Mouse (Mus musculus) adrenal gland, adult (tissue): ENCODE data around the gene Hsf4.
A peak's percentile ranks its signal among the peaks of the same experiment; 100 is the strongest.

Experiments
- DNase-seq, 2 experiments: peaks; one replicate each; pipeline ENCODE4 v3.0.0; 2022 to 2023; ENCODE audit warnings: low spot score in 1 of 2; ENCODE audit not compliant: inconsistent age in 2 of 2

Hsf4 gene

DNA sequence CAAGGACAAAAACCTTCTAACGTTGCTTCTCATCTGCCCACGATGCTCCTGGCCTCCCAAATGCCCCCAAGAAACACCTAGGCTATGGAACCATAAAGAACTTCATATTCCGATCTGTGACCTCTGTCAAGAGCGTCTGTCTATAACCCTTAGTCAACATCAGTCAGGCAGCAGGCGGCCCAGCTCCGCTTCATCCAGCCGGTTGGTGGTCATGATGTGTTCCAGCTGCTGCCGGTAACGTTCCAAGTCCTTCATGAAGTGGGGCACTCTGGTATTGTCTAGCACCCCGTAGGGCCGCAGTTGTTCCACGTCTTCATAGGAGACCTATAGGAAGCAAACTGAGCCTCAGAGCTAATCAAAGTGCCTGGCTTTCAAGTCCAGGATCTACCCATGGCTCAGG, 12.2 kb downstream of the Hsf4 start:
- DNase-seq, result peak in 1 of 2 experiments; percentile 8

DNA sequence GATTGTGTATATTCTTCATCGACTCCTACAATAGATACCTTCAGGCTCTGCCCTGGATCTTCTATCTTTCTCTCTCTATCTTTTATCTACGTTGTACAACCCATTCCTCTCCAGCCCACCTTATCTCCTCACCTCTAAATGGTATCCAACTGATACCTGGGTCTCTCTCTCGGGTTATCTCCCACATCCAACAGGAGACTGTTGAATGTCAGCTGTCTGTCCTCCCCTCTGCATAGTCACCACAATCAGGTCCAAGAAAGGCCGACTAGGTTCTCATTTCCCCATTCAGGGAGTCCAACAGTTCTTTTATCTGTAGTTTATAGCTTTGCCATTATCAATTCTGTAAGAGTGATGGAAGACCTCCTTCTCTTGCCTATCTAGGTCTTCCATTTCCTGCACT, 12.6 kb downstream of the Hsf4 start:
- no peak for DNase-seq

DNA sequence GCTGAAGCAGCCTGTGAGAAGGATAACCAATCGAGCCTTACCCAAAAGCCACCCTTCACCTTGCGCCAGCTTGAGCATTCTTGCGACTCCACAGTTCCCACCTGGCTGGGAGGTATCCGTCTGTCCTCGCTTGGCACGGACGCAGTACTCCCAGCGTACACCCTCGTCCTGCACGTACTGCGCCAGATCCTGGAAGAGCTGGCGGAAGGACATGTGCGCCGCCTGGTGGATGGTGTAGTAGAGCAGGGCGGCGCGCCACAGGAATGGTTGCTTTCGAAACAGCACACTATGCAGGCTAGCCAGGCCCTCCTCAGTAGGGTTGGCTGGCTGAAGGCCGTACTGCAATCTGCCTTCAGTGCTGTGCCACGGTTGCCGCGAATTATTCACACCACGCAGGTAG, 13.5 kb downstream of the Hsf4 start:
- DNase-seq, result peak; percentile 67 to 85

DNA sequence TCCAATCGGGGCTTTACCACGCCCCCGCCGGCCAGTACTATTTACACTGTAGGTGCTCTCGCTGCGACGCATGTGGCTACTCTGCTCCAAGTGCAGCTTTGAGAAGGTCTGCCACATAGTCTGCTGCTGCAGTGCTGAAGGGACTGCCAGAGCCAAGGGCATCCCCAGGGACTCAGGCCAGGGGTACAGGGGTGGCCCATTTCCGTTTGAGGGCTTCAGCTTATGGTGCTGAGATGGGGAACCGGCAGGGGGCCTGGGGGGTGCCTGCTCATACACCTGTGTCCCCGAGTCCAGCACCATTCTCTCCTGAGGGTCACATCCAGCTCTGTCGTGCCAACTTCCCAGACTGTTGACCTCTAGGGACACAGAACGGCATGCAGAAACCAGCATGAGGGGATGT, 15.9 kb downstream of the Hsf4 start:
- DNase-seq, result peak in 1 of 2 experiments; percentile 11

DNA sequence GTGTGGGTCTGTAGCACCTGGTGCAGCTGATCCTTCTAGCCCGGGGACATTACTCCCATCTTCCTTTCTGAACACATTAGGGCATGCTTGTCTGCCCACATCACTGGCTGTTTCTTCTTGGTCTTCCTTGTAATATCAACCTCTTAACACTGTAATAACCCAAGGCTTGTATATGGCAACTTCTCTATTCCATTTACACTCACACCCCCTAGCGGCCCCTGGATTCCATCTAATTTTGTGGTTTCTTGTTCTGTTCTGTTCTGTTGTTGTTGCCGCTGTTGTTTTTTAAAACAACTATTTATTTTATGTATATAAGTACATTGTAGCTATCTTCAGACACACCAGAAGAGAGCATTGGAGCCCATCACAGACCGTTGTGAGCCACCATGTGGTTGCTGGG, 17.3 kb downstream of the Hsf4 start:
- DNase-seq, result no peak

DNA sequence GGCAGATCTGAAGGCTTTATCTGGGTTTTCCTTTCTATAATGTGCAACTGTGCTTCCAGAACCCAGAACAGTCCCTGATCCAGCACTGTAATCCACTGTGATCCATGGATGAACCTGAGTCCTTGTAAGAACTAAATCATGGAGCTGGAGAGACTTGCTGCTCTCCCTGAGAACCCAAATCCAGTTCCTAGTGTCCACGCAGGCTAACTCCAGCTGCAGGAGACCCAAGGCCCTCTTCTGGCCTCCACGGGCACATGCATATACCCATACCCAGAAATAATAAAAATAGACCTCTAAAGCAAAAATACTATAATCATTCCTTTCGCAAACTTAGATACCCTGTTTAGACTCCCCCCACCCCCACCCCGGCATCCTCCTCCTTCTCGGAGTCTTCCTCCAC, 18.6 kb downstream of the Hsf4 start:
- peak in 1 of 2 experiments; percentile 17 for DNase-seq

DNA sequence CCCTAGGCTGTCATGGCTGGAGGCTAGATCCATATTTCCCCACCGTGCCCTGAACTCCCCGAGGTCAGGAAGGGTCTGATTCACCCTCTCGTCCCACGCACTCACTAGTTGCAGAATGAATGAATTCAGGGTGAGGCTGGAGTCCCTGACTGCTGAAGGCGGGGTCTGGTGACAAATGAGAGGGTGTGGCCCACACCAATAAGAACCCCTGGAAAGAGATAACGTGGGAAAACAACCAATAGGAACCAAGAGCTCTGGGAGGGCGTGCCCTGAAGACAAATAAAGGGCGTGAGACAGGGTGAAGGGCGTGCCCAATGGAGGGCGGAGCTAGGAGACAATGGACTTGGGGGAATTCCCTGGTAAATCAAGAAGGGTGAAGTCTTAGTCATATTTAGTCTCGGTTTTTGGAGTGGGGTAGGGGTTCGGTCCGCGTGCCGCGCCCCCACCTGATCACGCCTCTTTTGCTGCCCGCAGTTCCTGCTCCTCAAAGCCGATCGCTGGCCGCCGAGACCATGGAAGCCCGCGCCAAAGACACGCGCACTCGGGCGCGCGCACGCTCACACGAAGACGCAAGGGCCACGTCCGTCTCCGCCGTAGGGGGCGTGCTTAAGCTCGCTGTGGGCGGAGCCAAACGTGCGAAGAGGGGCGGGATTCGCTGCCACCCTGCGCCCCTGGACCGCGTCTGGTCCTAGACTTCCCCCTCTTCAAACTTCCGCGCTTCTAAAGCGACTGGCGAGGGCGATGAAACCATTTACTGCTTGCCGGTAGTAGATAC, 19.5 kb downstream of the Hsf4 start:
- DNase-seq, result peak; percentile 96 to 99

DNA sequence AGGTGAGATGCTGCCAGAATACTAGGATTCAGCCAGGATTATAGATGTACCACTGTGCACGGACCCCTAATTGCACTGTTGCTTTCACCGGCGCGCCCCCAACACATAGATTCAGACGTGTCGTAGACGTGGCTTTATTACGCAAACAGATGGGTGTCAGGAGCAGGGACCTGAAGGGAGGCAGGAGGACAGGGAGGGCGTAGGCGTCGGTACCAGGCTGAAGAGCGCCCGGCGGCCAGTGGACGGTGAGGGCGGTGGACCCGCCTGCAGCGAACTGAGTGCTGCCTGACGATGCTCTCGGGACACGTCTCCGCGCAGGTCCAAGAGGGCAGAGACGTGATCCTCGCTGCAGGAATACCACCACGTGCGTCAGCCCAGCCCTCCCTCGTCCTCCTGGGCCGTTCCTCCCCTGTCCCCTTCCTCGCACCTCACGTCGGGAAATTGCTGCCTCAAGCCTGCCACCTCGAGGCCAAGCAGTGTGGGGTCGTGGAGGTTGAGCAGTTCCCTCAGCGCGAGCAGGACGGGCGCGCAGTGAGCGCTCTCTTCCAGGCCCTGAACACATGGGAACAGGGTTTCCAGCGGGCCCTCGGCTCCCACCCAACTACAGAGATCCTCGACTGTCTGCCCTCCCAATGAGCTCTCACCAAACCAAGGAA, 20.3 kb downstream of the Hsf4 start, which contains the start of gene 4931428F04Rik:
TSS of gene 4931428F04Rik (minus strand) at position 60 of the 656 bp plus-strand sequence.
- DNase-seq, result peak; percentile 76 to 78

DNA sequence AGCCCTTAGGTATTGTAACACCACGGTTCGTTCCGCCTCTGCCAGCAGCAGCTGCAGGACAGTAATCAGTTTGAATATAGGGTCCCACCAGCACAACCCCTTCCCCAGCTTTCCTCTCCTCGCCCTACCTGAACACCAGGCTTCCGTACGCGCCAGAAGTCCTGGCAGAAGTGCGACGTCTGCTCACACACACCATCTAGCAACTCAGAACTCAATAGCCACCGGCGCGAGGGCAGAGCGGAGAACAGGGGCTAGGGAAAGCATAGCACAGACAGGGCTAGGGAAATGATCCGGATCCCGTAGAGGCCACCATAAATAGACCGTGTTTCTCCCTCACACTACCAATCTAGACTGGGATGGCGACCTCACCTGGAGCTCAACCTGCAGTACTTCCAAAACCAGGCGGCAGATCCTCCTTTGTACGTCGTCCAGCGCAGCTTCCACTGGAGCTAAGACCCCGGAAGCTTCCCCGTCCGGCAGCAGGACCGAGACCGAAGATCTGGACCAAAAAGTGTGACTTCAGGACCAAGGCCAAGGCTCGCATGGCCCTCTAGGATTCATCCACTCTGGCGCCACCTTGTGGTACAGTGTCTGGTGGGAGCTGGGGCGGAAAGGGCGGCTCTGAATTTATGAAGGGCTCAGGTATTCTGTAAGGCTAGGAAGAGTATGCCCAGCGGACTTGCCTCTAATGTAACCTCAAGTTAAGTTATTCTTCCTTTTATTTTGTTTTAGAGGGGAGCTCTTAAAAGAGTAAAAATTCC, 21.1 kb downstream of the Hsf4 start:
- DNase-seq, result peak; percentile 87 to 96

DNA sequence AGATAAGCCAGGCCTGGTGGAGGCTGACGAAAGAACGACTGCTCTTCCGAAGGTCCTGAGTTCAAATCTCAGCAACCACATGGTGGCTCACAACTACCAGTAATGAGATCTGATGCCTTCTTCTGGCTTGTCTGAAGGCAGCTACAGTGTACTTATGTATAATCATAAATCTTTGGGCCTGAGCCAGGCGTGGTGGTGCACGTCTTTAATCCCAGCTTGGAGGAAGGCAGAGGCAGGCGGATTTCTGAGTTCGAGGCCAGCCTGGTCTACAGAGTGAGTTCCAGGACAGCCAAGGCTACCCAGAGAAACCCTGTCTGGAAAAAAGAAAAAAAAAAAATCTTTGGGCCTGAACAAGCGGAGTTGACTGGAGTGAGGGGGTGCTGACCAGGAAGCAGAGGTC, 21.8 kb downstream of the Hsf4 start:
- peak in 1 of 2 experiments; percentile 14 for DNase-seq

DNA sequence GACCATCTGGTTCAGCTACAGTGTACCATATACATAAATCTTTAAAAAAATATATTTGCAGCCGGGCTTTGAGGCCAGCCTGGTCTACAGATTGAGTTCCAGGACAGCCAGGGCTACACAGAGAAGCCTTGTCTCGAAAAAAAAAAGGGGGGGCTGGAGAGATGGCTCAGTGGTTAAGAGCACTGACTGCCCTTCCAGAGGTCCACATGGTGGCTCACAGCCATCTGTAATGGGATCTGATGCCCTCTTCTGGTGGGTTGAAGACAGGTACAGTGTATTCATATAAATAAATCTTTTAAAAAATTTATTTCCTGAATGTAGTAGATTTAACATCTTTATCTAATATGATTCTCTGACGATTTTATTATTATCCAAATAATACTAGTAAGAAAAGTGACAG, 22.2 kb downstream of the Hsf4 start:
- peak in 1 of 2 experiments; percentile 8 for DNase-seq

DNA sequence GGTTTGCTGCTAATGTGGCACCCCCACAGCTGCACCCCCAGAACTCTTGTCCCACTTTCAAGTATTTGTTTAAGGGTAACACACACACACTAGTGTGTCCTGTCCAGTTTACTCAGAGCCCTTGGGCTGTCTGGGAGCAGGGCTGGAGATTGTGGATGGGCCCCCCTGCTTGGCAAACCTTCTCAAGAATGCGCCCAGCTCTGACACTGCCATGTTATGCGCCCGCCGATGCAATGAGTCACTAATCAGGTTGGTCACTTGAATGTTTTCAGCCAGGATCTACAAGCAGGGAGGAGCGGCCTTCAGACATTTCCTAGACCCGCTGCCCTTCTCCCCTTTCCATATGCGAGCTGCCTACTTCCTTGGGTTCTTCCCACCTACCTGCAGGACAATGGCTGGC, 22.9 kb downstream of the Hsf4 start:
- peak in 1 of 2 experiments; percentile 55 for DNase-seq

DNA sequence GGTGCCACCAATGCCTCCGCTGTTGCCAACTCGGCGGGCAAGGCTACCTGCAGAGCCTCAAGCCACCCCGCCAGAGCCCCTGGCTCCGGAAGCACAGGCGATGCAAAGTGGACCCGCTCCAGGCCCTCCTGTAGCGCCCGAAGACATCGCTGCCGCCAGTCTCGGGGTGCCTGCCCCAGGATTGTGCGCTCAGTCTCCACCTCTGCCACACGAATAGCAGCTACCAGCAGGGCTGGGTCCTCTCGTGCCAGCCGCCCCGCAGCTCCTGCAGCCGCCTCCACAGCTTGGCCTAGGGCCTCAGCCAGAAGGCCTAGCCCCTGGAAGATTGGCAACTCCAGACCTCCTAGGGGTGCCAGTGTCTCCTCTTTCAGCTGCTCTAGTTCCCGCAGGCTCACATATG, 23.8 kb downstream of the Hsf4 start:
- no peak for DNase-seq

DNA sequence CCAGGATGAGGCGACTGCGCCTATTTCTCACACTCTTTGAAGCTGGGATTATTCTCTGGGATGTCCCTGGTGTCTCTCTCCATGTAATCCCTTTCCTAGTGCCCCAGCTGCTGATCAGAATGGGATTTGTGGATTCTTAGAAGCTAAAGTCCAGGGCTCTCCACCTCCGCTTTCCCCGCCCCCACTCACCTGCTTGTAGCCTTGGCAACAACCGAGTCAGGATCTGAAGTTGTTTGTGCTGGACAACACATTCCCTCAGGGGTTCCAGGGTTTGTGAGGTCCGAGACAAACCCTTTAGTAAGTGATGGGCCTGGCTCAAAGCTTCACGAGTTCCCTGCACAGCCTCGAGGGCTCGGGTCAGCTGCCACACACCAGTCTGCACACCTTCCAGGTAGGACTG, 25.2 kb downstream of the Hsf4 start:
- no peak for DNase-seq

DNA sequence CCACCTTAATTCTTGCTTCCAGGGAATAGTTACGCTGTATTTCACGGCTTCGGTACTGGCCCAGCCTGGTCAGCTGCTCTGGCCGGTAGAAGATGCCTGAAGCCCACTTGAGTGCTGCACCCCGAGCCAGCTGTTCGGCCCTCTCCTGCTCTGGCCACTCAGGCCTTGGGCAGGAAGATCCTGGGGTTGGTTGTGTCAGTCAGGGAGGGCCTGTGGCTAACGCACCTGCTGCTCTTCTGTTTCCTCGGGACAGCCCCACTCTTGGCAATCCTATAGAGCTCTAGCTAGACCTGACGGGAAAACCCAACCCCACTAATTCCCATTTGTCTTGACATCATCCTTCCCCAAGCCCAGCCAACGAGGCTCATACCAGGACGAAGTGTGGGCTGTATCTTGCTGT, 25.7 kb downstream of the Hsf4 start:
- DNase-seq, result no peak

DNA sequence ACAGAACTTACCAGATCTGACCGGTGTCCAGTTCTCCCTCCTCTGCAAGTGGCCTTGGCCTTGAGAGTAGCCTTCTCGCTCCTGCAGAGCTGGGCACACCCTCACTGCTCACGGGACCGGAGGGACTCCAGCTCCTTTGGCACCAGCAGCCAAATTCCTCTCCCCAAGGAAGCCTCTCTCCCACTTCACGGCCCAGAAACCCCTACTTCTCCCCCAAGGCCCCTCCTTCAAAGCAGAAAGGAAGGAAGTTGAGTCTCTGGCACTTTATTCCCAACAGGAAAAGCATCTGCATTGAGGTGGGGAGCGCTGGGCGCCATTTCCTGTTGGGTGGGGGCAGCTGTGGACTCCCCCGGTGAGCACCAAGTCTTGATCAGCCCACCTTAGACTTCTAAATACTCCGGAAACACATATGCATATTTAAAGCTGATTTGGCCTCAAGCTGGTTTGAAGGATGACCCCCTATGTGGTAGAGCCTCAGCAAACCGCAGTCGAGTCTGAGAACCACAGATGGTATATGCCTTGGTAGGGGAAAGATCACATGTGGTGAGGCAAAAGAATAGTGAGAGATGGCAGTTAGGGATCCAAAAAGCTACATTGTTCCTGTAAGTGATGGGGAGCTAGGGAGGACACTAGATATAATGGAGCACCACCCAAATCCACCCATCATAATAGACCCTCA, 26.4 kb downstream of the Hsf4 start, which contains the start of gene Exoc3l:
TSS of gene Exoc3l (minus strand) at position 207 of the 679 bp plus-strand sequence.
- peak; percentile 85 to 90 for DNase-seq

DNA sequence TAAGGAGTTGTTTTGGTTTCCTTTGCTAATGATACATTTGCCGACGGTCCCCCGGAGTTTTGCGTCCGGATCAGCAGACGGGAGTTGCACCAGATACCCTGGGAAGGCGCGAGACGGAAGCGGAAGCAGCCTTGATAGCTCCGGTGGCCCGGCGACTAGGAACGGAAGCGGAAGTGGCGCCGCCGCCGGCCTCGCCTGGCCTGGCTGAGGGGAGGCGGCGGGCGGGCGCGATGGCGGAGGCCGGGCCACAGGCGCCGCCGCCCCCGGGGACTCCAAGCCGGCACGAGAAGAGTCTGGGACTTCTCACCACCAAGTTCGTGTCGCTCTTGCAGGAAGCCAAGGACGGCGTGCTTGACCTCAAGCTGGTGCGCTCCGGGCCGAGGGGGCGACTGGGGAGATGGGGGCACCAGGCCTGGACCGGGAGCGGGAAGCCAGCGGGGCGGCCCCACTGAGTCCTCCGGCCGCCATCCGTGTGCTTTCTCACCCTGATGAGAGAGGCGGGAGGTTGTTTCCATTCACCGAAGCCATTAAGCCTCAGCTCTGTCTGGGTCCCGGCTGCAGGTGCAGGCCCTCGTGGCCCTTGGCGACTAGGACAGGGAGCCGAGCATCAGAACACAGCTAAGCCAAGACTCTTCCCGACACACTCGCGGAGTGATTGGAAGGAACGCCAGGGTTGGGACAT, 28.1 kb downstream of the Hsf4 start, which contains the start of gene E2f4:
TSS of gene E2f4 (plus strand) at position 153 of the 682 bp plus-strand sequence.
- peak; percentile 95 to 97 for DNase-seq

DNA sequence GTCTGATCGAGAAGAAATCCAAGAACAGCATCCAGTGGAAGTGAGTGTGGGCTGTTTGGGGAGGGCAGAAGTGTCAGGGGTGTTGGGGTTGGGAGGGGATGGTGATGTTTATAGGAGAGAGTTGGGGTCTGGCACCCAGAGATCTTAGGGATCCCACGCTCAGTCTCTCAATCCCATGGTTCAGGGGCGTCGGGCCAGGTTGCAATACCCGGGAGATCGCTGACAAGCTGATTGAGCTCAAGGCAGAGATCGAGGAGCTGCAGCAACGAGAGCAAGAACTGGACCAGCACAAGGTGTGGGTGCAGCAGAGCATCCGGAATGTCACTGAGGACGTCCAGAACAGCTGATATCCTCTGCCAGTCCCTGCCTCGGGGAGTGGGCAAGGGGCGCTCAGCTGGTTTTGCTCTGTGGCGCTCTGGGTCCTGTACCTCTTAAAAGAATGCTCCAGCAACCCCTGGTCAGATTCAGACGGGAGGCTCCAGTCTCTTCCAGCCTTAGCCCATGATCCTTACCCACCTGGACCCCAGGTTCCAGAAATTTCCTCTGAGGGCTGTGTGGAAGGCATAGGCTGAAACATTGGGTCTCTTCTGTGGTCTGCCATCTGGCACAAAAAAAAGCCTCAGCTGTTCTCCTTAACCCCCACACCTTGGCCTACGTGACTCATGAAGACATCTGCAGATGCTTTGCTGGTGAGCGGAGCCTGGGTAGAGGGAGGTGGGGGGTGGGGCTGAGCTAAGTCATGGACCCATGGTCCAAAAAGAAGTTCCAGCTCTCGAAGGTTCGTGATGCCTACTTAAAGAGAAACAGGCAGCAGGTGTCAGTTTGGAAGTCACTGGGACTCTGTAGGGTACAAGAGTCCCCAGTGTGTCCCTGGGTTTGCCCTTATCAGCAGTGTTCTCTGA, 29.0 kb downstream of the Hsf4 start:
- peak in 1 of 2 experiments; percentile 55 for DNase-seq

DNA sequence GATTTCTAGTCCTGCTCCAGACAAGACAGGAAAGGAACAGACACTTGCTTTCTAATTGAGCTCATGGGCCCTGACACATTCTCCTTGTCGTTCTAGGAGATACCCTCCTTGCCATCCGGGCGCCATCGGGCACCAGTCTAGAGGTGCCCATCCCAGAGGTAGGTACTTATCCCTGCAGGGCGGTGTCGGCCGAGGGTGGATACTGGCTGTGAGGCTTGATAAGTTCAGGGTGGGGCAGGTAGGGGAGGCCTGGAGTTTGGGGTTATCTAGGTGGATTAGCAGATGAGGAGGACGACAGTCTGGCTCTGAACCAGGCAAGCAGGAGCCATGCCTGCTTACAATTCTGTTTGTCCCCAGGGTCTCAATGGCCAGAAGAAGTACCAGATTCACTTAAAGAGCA, 30.4 kb downstream of the Hsf4 start:
- DNase-seq, result no peak
